Mouse (Mus musculus): Measurements from ENCODE around the gene Krtap19-5. TPM values are rescaled to one million over a fixed set of nuclear protein-coding genes. Genes with fewer than 3 reads are reported as not detected.

The Krtap19-5 gene
- polyA plus RNA-seq (2017; shearing (Covaris generic)): not detected

DNA sequence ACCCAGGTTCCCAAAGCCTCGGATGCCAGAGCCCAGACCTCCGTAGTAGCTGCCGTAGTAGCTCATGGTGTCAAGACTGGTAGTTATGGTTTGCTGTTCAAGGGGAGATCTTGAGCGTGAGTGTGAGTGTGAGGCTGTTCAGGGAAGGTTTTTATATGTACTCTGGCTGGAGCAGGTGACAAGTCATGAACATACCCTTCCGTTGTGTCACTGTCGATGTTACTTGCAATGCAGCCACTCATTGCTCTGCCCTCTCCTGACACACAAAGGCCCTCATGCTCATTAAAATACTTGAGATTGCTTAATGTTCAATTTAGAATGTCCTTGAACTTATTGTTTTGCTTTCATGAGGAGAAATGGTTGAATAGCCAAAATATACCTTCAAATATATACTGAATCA is at the start of gene Krtap19-5:
TSS of gene Krtap19-5 (minus strand) at position 101 of the 400 bp plus-strand sequence.

DNA sequence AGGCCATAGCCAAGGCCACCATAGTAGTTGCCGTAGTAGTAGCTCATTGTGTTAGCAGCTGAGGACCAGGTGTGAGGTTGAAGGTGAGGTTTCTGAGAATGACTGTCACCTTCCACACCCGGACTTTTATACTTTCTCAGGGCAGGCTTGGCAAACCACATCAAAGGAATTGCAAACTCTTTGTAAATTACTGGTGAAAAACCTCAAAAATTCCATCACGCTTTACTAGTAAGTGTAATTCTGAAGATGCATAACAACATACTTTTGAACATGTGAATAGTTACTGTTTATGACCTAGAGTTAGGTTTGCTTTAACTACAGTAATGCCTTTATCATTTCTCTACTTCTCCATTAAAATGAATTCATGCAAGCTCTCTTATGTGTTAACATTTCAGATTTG is 35.9 kb upstream of the Krtap19-5 start, which contains the start of gene Krtap19-9b:
TSS of gene Krtap19-9b (minus strand) at position 101 of the 400 bp plus-strand sequence.

DNA sequence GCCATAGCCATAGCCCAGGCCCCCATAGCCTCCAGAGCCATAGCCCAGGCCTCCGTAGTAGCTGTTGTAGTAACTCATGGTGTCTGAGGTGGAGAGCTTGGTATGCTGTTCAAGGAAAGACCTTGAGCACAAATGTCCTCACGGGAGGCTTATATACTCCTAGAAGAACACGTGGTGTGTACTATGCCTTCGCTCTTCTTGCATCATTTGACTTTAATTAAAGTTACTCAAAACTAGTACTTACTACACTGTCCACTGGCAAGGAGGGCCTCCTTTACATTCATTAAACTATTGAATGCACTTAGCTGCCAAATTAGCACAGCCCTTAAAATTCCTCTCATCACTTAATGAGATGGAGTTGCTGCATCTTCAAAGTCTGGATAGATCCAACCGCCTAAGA is 11.3 kb downstream of the Krtap19-5 start, which contains the start of gene Krtap19-4:
TSS of gene Krtap19-4 (minus strand) at position 101 of the 400 bp plus-strand sequence.

DNA sequence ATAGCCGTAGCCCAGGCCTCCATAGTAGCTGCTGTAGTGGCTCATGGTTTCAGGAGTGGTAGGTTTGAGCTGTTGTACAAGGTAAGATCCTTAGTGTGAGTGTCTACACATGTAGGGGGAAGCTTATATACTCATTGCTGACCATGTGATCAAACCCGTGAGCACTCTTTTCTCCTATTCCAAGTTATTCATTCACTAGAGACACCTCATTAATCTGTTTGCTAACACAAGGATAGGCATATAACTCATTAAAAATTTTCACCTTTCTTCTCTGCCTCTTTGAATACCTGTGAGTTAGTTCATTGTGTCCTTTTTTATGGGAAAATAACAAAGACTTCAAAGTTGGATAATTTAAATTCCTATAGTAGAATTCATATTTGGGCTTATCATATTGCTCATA is 18.3 kb downstream of the Krtap19-5 start, which contains the start of gene Krtap19-3:
TSS of gene Krtap19-3 (minus strand) at position 101 of the 400 bp plus-strand sequence.

DNA sequence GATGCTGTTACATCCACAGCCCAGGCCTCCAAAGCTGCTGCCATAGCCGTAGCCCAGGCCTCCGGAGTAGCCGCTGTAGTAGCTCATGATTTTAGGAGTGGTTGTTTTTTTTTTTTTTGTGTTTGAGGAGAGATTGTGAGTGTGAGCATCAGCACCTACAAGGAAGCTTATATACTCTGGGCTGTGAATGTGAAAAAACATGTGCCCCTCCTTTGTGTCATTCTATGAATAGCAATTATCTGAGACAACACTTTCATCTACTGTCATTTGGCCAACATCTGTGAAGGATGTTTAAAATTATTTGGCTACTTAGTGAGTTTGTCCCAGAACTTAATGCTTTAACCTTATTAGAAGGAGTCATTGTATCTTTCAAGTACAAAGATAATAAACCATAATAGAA is 22.1 kb downstream of the Krtap19-5 start, which contains the start of gene Krtap19-2:
TSS of gene Krtap19-2 (minus strand) at position 101 of the 400 bp plus-strand sequence.

DNA sequence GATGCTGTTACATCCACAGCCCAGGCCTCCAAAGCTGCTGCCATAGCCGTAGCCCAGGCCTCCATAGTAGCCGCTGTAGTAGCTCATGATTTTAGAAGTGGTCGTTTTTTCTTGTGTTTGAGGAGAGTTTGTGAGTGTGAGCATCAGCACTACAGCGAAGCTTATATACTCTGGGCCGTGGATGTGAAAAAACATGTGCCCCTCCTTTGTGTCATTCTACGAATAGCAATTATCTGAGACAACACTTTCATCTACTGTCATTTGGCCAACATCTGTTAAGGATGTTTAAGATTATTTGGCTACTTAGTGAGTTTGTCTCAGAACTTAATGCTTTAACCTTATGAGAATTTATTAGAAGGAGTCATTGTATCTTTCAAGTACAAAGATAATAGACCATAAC is 26.9 kb downstream of the Krtap19-5 start, which contains the start of gene Krtap19-1:
TSS of gene Krtap19-1 (minus strand) at position 101 of the 400 bp plus-strand sequence.

Other genes with a start within 250 kb of the Krtap19-5 start
- under 1 TPM in 1 of 2 experiments, not detected in 1; 0.29 TPM for gene Krtap26-1, start 248.7 kb downstream of the Krtap19-5 start, polyA plus RNA-seq (2017; shearing (Covaris generic))
- gene Krtap27-1, start 224.8 kb downstream of the Krtap19-5 start, polyA plus RNA-seq (2017; shearing (Covaris generic)): not detected
- gene 2310061N02Rik, start 188.5 kb downstream of the Krtap19-5 start, polyA plus RNA-seq (2017; shearing (Covaris generic)): not detected
- under 1 TPM in 1 of 2 experiments, not detected in 1; 0.51 TPM for gene Krtap13-1, start 167.6 kb downstream of the Krtap19-5 start, polyA plus RNA-seq (2017; shearing (Covaris generic))
- not detected for gene Krtap13, start 144.8 kb downstream of the Krtap19-5 start, polyA plus RNA-seq (2017; shearing (Covaris generic))
- gene 2310034C09Rik, start 137.6 kb downstream of the Krtap19-5 start, polyA plus RNA-seq (2017; shearing (Covaris generic)): not detected
- gene 2310057N15Rik, start 122.3 kb downstream of the Krtap19-5 start, polyA plus RNA-seq (2017; shearing (Covaris generic)): not detected
- not detected for gene Gm5965, start 118.6 kb downstream of the Krtap19-5 start, polyA plus RNA-seq (2017; shearing (Covaris generic))
- gene Gm20741, start 84.2 kb downstream of the Krtap19-5 start, polyA plus RNA-seq (2017; shearing (Covaris generic)): not detected
- gene Krtap15, start 76.2 kb downstream of the Krtap19-5 start, polyA plus RNA-seq (2017; shearing (Covaris generic)): not detected
- not detected for gene Krtap14, start 70.3 kb downstream of the Krtap19-5 start, polyA plus RNA-seq (2017; shearing (Covaris generic))
- gene Krtap19-1, start 27.0 kb downstream of the Krtap19-5 start, polyA plus RNA-seq (2017; shearing (Covaris generic)): 1 to 10 TPM in 1 of 2 experiments, not detected in 1; 1.2 TPM
- gene Krtap19-2, start 22.2 kb downstream of the Krtap19-5 start, polyA plus RNA-seq (2017; shearing (Covaris generic)): not detected
- gene Krtap19-3, start 18.4 kb downstream of the Krtap19-5 start, polyA plus RNA-seq (2017; shearing (Covaris generic)): under 1 TPM in 1 of 2 experiments, not detected in 1; 0.31 TPM
- gene Krtap19-4, start 11.4 kb downstream of the Krtap19-5 start, polyA plus RNA-seq (2017; shearing (Covaris generic)): not detected
- gene Krtap19-9b, start 35.8 kb upstream of the Krtap19-5 start, polyA plus RNA-seq (2017; shearing (Covaris generic)): not detected
- 1 to 10 TPM in 1 of 2 experiments, not detected in 1; 1.1 TPM for gene Krtap16-3, start 66.4 kb upstream of the Krtap19-5 start, polyA plus RNA-seq (2017; shearing (Covaris generic))
- gene Krtap22-2, start 114.3 kb upstream of the Krtap19-5 start, polyA plus RNA-seq (2017; shearing (Covaris generic)): not detected
- not detected for gene Gm10229, start 118.8 kb upstream of the Krtap19-5 start, polyA plus RNA-seq (2017; shearing (Covaris generic))
- not detected for gene Krtap6-1, start 135.2 kb upstream of the Krtap19-5 start, polyA plus RNA-seq (2017; shearing (Covaris generic))
- under 1 TPM in 1 of 2 experiments, not detected in 1; 0.40 TPM for gene Gm10228, start 145.0 kb upstream of the Krtap19-5 start, polyA plus RNA-seq (2017; shearing (Covaris generic))
- not detected for gene Krtap6-5, start 151.4 kb upstream of the Krtap19-5 start, polyA plus RNA-seq (2017; shearing (Covaris generic))
- gene 1110025L11Rik, start 167.5 kb upstream of the Krtap19-5 start, polyA plus RNA-seq (2017; shearing (Covaris generic)): not detected
- not detected for gene Krtap6-3, start 187.6 kb upstream of the Krtap19-5 start, polyA plus RNA-seq (2017; shearing (Covaris generic))
- not detected for gene Gm6358, start 244.4 kb upstream of the Krtap19-5 start, polyA plus RNA-seq (2017; shearing (Covaris generic))